Mouse (Mus musculus) spleen, adult 2 months (tissue): ENCODE measurements around the gene Katna1.

ENCODE experiments used
- CTCF ChIP-seq: fragments of 200-500 bp; IDR thresholded peaks from 2 replicates; pipeline ENCODE4 v1.5.1; 2011; ENCODE audit warnings: mild to moderate bottlenecking, inconsistent platforms; ENCODE audit not compliant: insufficient read depth, insufficient read length, insufficient replicate concordance; ENCODE audit errors: extremely low read depth
- POLR2A ChIP-seq: fragments of 200-500 bp; IDR thresholded peaks from 2 replicates; pipeline ENCODE4 v1.6.1; 2011; ENCODE audit warnings: low read depth, low read length, inconsistent platforms

- TF ChIP-seq CTCF (no peak), POLR2A (no peak)
These were observed 46.5 kb downstream of the Katna1 start for GRCm38 (mm10) chr10:7772346-7772745.
